Mouse (Mus musculus) myocyte (in vitro differentiated cells): ENCODE measurements around the gene Gm20388. TPM values are rescaled to one million over a fixed set of nuclear protein-coding genes. Genes with fewer than 3 reads are reported as not detected.
"Not testable (repeated sequence)": the region's sequence is repeated elsewhere in the genome, so short reads cannot be mapped to it uniquely, and the experiment has no call there.

Experiments
- H3K27me3 ChIP-seq: one replicate; pipeline ENCODE4 v1.6.1; 2011; ENCODE audit not compliant: control insufficient read depth, insufficient read depth, insufficient read length
- H3K36me3 ChIP-seq: one replicate; pipeline ENCODE4 v1.6.1; 2011; ENCODE audit not compliant: control insufficient read depth, insufficient read depth
- H3K4me2 ChIP-seq: one replicate; pipeline ENCODE4 v1.6.1; 2011; ENCODE audit warnings: low read depth, control low read depth
- H3K4me3 ChIP-seq: one replicate; pipeline ENCODE4 v1.5.1; 2011; ENCODE audit warnings: mild to moderate bottlenecking, control low read depth, moderate library complexity
- H3K79me2 ChIP-seq: one replicate; pipeline ENCODE4 v1.6.1; 2011; ENCODE audit not compliant: control insufficient read depth, insufficient read depth
- H3ac ChIP-seq: one replicate; pipeline ENCODE4 v1.6.1; 2011; ENCODE audit not compliant: control insufficient read depth, insufficient read length
- CEBPB ChIP-seq: IDR thresholded peaks from 2 replicates; pipeline ENCODE4 v1.6.1; 2011; ENCODE audit warnings: mild to moderate bottlenecking, moderate library complexity; ENCODE audit not compliant: poor library complexity, insufficient read depth, severe bottlenecking
- E2F4 ChIP-seq: IDR thresholded peaks from one replicate; pipeline ENCODE4 v1.6.1; 2011; ENCODE audit warnings: mild to moderate bottlenecking, control low read depth, moderate library complexity; ENCODE audit not compliant: insufficient read depth
- MAX ChIP-seq: IDR thresholded peaks from one replicate; pipeline ENCODE4 v1.6.1; 2011; ENCODE audit warnings: low read depth, mild to moderate bottlenecking, control low read depth
- MYOD1 ChIP-seq, 3 experiments: IDR thresholded peaks; one replicate each; pipeline ENCODE4 v1.6.1; 2011; ENCODE audit warnings: control low read depth in 2 of 3, low read depth in 2 of 3, mild to moderate bottlenecking in 2 of 3, moderate library complexity in 1 of 3; ENCODE audit not compliant: insufficient read length in 2 of 3, control insufficient read depth in 1 of 3
- MYOG ChIP-seq, 3 experiments: IDR thresholded peaks; one replicate each; pipeline ENCODE4 v1.6.1; 2011; ENCODE audit warnings: control low read depth in 2 of 3, low read depth in 2 of 3, mild to moderate bottlenecking in 2 of 3; ENCODE audit not compliant: insufficient read length in 2 of 3, control insufficient read depth in 1 of 3, insufficient read depth in 1 of 3
- POLR2A ChIP-seq: IDR thresholded peaks from one replicate; pipeline ENCODE4 v1.6.1; 2011; ENCODE audit warnings: low read depth, mild to moderate bottlenecking, control low read depth, moderate library complexity; ENCODE audit not compliant: insufficient read length
- POLR2AphosphoS2 ChIP-seq: IDR thresholded peaks from one replicate; pipeline ENCODE4 v1.6.1; 2011; ENCODE audit warnings: low read depth, control low read depth; ENCODE audit not compliant: insufficient read length
- REST ChIP-seq: IDR thresholded peaks from one replicate; pipeline ENCODE4 v1.6.1; 2011; ENCODE audit warnings: mild to moderate bottlenecking, control low read depth, moderate library complexity; ENCODE audit not compliant: insufficient read depth, insufficient read length
- SRF ChIP-seq: IDR thresholded peaks from one replicate; pipeline ENCODE4 v1.6.1; 2011; ENCODE audit warnings: low read depth; ENCODE audit not compliant: control insufficient read depth, insufficient read length
- TCF12 ChIP-seq: IDR thresholded peaks from one replicate; pipeline ENCODE4 v1.6.1; 2011; ENCODE audit warnings: mild to moderate bottlenecking, control low read depth; ENCODE audit not compliant: poor library complexity, insufficient read depth, severe bottlenecking
- TCF3 ChIP-seq: IDR thresholded peaks from one replicate; pipeline ENCODE4 v1.6.1; 2011; ENCODE audit warnings: low read depth, control low read depth; ENCODE audit not compliant: insufficient read length
- USF1 ChIP-seq: IDR thresholded peaks from one replicate; pipeline ENCODE4 v1.6.1; 2011; ENCODE audit warnings: low read depth, mild to moderate bottlenecking, control low read depth, moderate library complexity
- polyA plus RNA-seq: library from polyadenylated mRNA; unstranded; fragments of >200 nt; fragmentation: generic; extraction: Trizol; gene quantifications from one replicate; pipeline ENCODE4 v1.2.1, GENCODE M21; 2012; ENCODE audit warnings: missing spikeins

Gene Gm20388
- polyA plus RNA-seq, 1 experiment, result 15.3 TPM

DNA sequence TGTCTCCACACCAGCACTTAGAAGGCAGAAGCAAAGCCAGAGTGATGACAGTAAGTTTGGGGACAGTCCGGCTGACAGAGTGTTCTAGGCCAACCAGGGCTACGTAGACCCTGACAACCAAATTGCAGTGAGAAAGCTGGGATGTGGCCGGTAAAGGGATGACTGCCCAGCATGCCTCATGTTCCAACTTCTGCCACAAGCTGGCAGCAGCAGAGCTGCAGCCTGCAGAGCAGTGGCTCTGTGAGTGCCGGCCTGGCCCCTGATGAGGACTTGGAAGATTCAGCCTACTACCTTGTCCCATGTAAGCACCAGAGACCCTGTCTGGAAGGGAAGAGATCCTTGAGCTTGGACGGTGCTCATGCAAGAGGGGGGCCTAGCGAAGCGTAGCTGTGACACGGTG lies 765.1 kb downstream of the Gm20388 start:
- peaks cover 25% of the 10 kb centered on the region for H3K36me3 ChIP-seq
- no peak overlapping the region for H3ac ChIP-seq
- no peak overlapping the region for H3K4me3 ChIP-seq
- H3K79me2 ChIP-seq, result peaks cover 6% of the 10 kb centered on the region
- H3K27me3 ChIP-seq, result no peaks in the 10 kb centered on the region
- H3K4me2 ChIP-seq, result no peak overlapping the region
- TF ChIP-seq USF1, result no peak

DNA sequence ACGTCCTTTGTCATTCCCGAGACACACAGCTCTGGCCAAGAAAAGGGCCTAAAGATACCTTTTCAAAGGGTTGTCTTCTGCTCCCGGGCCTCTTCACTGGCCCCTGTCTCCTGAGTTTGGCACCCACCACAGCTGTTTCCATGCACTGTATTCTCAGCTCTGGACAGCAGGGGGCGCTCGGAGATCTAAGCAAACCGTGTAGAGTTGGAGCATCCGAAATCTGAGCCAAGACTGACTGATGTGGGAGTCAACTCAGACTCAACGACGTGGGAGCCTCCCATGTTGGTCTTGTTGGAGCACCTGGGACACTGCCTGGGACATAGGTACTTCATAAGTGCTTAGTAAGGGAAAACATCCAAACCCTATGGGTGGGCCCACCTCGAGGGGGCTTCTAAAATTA lies 767.8 kb downstream of the Gm20388 start:
- peaks cover 6% of the 10 kb centered on the region for H3K36me3 ChIP-seq
- TF ChIP-seq MYOG (IDR thresholded peaks at IDR 0.05; ENCODE audit: control insufficient read depth in 1 of 3, insufficient read depth in 1 of 3, insufficient read length in 2 of 3, low read depth in 2 of 3), result no peak
- no peak for TF ChIP-seq E2F4
- no peak for TF ChIP-seq USF1
- TF ChIP-seq TCF12, result no peak
- TF ChIP-seq CEBPB, result no peak
- no peak for TF ChIP-seq REST
- TF ChIP-seq POLR2AphosphoS2, result no peak
- no peak for TF ChIP-seq TCF3
- TF ChIP-seq MYOD1 (IDR thresholded peaks at IDR 0.05; ENCODE audit: control insufficient read depth in 1 of 3, insufficient read length in 2 of 3, low read depth in 2 of 3), result no peak
- no peak for TF ChIP-seq SRF
- TF ChIP-seq MAX, result no peak
- TF ChIP-seq POLR2A, result no peak
- H3K79me2 ChIP-seq, result no peaks in the 10 kb centered on the region
- H3K4me3 ChIP-seq, result no peak overlapping the region
- H3K4me2 ChIP-seq, result no peak overlapping the region
- H3ac ChIP-seq, result no peak overlapping the region
- H3K27me3 ChIP-seq, result no peaks in the 10 kb centered on the region

DNA sequence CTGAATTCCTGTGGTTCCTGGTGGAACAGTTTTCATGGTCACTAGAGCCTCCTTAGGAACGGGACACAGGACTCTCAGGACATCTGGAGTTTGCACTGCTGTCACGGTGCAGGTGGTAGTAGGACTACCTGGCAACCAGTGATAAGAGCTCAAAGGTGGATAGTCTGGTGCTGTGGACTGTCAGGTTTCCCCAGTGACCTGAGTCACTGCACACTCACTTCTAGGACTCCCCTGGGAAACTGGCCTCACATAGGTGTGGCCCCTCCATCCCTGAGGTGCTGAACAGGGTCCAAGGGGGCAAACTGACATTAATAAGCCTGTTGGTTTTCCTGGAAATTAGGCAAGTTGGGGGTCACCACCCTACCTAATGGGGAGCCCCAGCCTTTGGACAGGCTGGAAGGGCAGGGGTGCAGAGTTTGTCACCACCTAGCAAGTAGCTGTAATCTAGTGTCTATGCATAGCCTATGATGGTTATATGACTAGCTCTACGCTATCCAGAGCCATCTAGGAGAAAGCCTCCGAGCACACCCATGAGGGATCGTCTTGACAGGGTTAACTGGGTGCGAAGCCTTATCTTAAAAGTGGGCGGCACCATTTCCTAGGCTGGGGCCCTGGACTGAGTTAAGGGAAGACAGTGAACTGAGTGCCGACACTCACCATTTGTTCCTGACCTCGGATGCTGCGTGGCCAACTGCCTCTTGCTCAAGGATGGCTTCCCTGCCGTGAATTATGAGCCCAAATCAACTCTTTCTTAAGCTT lies 769.2 kb downstream of the Gm20388 start:
- H3K36me3 ChIP-seq, result no peaks in the 10 kb centered on the region
- no peak overlapping the region for H3K4me3 ChIP-seq
- no peaks in the 10 kb centered on the region for H3K27me3 ChIP-seq
- no peak overlapping the region for H3ac ChIP-seq
- H3K79me2 ChIP-seq, result no peaks in the 10 kb centered on the region
- no peak overlapping the region for H3K4me2 ChIP-seq
- TF ChIP-seq POLR2A, result no peak
- TF ChIP-seq REST, result no peak
- TF ChIP-seq MAX, result no peak
- TF ChIP-seq MYOD1 (IDR thresholded peaks at IDR 0.05; ENCODE audit: control insufficient read depth in 1 of 3, insufficient read length in 2 of 3, low read depth in 2 of 3), result no peak
- no peak for TF ChIP-seq USF1
- TF ChIP-seq E2F4, result no peak

DNA sequence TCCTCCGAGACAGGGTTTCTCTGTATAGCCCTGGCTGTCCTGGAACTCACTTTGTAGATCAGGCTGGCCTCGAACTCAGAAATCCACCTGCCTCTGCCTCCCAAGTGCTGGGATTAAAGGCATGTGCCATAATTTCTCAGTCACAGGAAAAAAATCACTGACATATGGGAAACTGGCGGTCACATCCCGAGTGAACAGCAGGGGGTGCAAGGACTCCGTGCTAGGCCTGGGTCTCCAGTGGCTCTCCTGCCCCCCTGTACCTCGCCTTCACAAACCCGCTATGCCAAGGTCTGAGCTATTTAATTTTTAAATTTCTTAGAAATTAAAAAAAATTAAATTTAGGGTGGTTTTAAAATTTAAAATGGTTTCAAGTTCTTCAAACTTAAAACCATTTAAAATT lies 769.8 kb downstream of the Gm20388 start:
- H3K27me3 ChIP-seq, H3K4me2 ChIP-seq, H3K36me3 ChIP-seq, H3K4me3 ChIP-seq, H3K79me2 ChIP-seq, H3ac ChIP-seq: not testable (repeated sequence)

DNA sequence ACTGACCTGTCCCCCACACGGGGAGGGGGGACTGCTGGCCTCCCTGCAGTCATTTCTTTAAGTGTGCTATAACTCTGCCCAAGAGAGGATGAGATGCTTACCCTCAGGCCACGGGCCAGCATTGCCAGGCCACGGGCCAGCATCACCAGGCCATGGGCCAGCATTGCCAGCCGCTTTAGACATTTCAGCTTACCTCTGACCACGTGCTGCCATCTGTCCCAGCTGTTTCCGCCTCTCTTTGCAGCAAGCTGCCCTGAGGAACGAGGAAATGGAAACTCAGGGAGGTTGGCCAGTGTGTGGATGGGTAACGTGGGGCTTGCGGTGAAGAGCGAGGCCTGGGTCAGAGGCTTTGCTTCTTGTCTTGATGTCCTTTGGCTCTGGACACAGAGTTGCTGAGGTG lies 770.5 kb downstream of the Gm20388 start:
- no peak overlapping the region for H3ac ChIP-seq
- no peaks in the 10 kb centered on the region for H3K79me2 ChIP-seq
- H3K4me2 ChIP-seq, result no peak overlapping the region
- peaks cover 1% of the 10 kb centered on the region for H3K27me3 ChIP-seq
- TF ChIP-seq TCF3 (no peak), POLR2A (no peak), SRF (no peak), CEBPB (no peak), REST (no peak), MYOG (IDR thresholded peaks at IDR 0.05; ENCODE audit: control insufficient read depth in 1 of 3, insufficient read depth in 1 of 3, insufficient read length in 2 of 3, low read depth in 2 of 3) (no peak), MAX (no peak), E2F4 (no peak), TCF12 (no peak), USF1 (no peak), POLR2AphosphoS2 (no peak), MYOD1 (IDR thresholded peaks at IDR 0.05; ENCODE audit: control insufficient read depth in 1 of 3, insufficient read length in 2 of 3, low read depth in 2 of 3) (no peak)
- H3K36me3 ChIP-seq, result no peaks in the 10 kb centered on the region
- H3K4me3 ChIP-seq, result no peak overlapping the region

GRCm38 (mm10) chr8:120683602-120684001 lies 773.0 kb downstream of the Gm20388 start:
- Histone ChIP-seq H3K36me3 (no peaks in the 10 kb centered on the region), H3K4me2 (no peak overlapping the region), H3ac (no peak overlapping the region), H3K79me2 (no peaks in the 10 kb centered on the region), H3K4me3 (no peak overlapping the region), H3K27me3 (peaks cover 24% of the 10 kb centered on the region)
- TF ChIP-seq SRF (no peak), POLR2A (no peak), POLR2AphosphoS2 (no peak), MYOG (IDR thresholded peaks at IDR 0.05; ENCODE audit: control insufficient read depth in 1 of 3, insufficient read depth in 1 of 3, insufficient read length in 2 of 3, low read depth in 2 of 3) (peak in 2 of 3 experiments; percentile 15 to 18), MYOD1 (IDR thresholded peaks at IDR 0.05; ENCODE audit: control insufficient read depth in 1 of 3, insufficient read length in 2 of 3, low read depth in 2 of 3) (peak in 1 of 3 experiments; percentile 51), USF1 (no peak)
